Comparison of ENCODE assay signal across 8 mouse cellular contexts in the genomic region with DNA sequence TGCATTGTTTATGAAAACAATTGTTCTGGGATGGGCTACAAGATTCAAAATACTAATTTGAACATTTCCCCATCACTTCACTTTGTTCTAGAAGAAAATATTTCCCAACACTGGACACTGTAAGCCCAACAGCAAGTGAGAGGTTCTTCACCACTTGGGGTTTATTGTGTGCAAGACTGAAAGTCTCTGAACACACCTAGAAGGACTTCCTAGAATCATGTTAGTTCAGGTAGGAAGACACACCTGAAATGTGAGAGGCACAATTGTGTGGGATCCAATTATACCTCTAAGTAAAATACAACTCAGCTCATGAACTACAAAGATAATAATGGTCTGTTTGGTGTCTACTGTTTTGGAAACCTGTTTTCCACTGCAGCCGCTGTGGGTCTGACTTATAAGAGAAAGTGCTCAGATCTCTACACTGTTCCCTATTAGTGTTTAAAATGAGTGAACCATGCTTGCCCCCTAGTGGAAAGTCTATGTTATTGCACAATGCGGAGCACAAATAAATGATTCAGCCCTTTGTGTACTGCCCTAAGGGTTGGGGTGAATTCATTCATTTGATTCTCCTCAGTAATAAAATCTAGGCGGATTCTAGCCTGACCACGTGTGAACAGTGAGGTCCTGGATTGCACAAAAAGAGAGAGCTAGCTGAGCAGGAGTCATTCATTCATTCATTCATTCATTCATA.
DNase-seq lines count a peak whose midpoint lies in the region; ATAC-seq lines count a peak whose summit lies in the region.

No protein-coding gene starts in this region.

- H3K27me3 ChIP-seq in embryonic facial prominence, embryonic 14.5 days (replicated peaks; ENCODE audit: control insufficient read depth, insufficient read depth, low read length), result no peaks in the 10 kb centered on the region

- H3K36me3 ChIP-seq in embryonic facial prominence, embryonic 14.5 days (ENCODE audit: control insufficient read depth, insufficient read depth, low read length), result no peaks in the 10 kb centered on the region

- no peaks in the 10 kb centered on the region for H3K9me3 ChIP-seq in embryonic facial prominence, embryonic 14.5 days (ENCODE audit: control insufficient read depth, low read length)

- 3% methylated on average over 4 of the region's 4 CpGs for WGBS in embryonic facial prominence, embryonic 14.5 days
- WGBS in large intestine, adult 2 months, result 2% methylated on average over 4 of the region's 4 CpGs

- ATAC-seq in embryonic facial prominence, embryonic 14.5 days (ENCODE audit: low read depth), result peak; percentile 93

- H3K4me3 ChIP-seq in embryonic facial prominence, embryonic 14.5 days (ENCODE audit: low read depth, low read length), result no peak overlapping the region

- no peak overlapping the region for H3K4me2 ChIP-seq in embryonic facial prominence, embryonic 14.5 days (ENCODE audit: low read depth, low read length)

- H3K4me1 ChIP-seq in embryonic facial prominence, embryonic 14.5 days (ENCODE audit: control insufficient read depth, insufficient read depth, low read length), result no peaks in the 10 kb centered on the region

- H3K27ac ChIP-seq in embryonic facial prominence, embryonic 14.5 days (replicated peaks; ENCODE audit: low read depth, low read length), result no peak overlapping the region

- peak; percentile 23 to 31 for DNase-seq in cerebellum, adult 18-20 months
- DNase-seq in cerebellum, adult 11-12 months, result no peak
- DNase-seq in right cerebral cortex, adult 2 months (ENCODE audit: low spot score in 2 of 2), result peak; percentile 14 to 30
- no peak for DNase-seq in right cerebral cortex, postnatal 36 days (ENCODE audit: low spot score in 2 of 2)
- peak; percentile 82 for DNase-seq in embryonic facial prominence, embryonic 14.5 days (ENCODE audit: low spot score)
- DNase-seq in large intestine, adult 2 months (ENCODE audit: low read depth, low spot score), result peak; percentile 6
- peak; percentile 18 for DNase-seq in skeletal muscle tissue, adult 2 months (ENCODE audit: low read depth, low spot score)
- DNase-seq in testis, postnatal 14 days (ENCODE audit: low spot score), result no peak

- H3K9ac ChIP-seq in embryonic facial prominence, embryonic 14.5 days (ENCODE audit: low read depth, low read length), result no peak overlapping the region

Comparison
In these comparisons a context has a peak if more than half of its experiments do, and no peak if none do; other contexts are left out.
1. DNase-seq: peak in cerebellum, adult 18-20 months (2 of 2), right cerebral cortex, adult 2 months (2 of 2), embryonic facial prominence, embryonic 14.5 days (single experiment), large intestine, adult 2 months (single experiment) and skeletal muscle tissue, adult 2 months (single experiment); none in cerebellum, adult 11-12 months (single experiment), right cerebral cortex, postnatal 36 days (0 of 2) and testis, postnatal 14 days (single experiment).